Mouse (Mus musculus): ENCODE data around the gene Atpif1.

GRCm38 (mm10) chr4:132482956-132483608 is 50.4 kb downstream of the Atpif1 start:
- TF ChIP-seq POLR2A (IDR thresholded peaks at IDR 0.05; ENCODE audit: borderline replicate concordance, control insufficient read depth, low read depth, low read length): no peak
- TF ChIP-seq CTCF (IDR thresholded peaks at IDR 0.05; ENCODE audit: control insufficient read depth, insufficient read depth, low read length): no peak

Measured in bone marrow, adult 2 months (tissue).